Mouse (Mus musculus) liver, postnatal 0 days (tissue): ENCODE measurements around the gene Gtf3c5.

Experiments used
- CTCF ChIP-seq: sonication (generic); IDR thresholded peaks from 2 replicates; pipeline ENCODE4 v1.5.1; 2016; ENCODE audit warnings: antibody characterized with exemption, low read depth
- EP300 ChIP-seq: IDR thresholded peaks from 2 replicates; pipeline ENCODE4 v1.6.1; 2016; ENCODE audit warnings: antibody characterized with exemption, low read depth, mild to moderate bottlenecking

DNA sequence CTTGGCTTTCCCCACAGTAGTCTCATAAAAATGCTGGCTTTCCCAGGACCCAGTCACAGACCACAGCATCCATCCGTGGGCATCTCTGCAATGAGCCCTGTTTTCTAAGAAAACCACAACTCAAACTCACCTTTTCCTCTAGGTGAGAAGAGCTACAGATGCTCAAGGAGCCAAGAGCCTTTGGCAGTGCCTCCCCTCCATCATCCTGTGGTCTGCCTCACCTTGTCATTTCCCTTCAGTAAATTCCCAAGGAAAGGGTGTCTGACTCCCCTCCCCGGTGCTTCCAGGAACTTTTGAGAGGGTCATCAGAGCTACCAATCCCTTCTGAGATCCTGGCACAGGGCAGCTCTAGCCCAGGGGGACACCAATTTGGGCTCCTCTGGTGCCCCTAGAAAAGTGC lies 37.6 kb upstream of the Gtf3c5 start:
- TF ChIP-seq CTCF (no peak), EP300 (no peak)
